Mouse (Mus musculus) G1E (cell line): ENCODE measurements around the gene Uggt2.

Experiments used
- CTCF ChIP-seq: IDR thresholded peaks from 2 replicates; pipeline ENCODE4 v1.5.1; 2012; ENCODE audit warnings: low read depth, low read length, inconsistent platforms, mixed read lengths
- GATA1 ChIP-seq: IDR thresholded peaks from 2 replicates; pipeline ENCODE4 v1.6.1; 2012; ENCODE audit warnings: borderline replicate concordance, low read length, inconsistent platforms, mixed read lengths
- TAL1 ChIP-seq: conservative IDR thresholded peaks from 2 replicates; pipeline ENCODE4 v1.6.1; 2012; ENCODE audit warnings: low read depth, low read length, inconsistent platforms, mixed read lengths

DNA sequence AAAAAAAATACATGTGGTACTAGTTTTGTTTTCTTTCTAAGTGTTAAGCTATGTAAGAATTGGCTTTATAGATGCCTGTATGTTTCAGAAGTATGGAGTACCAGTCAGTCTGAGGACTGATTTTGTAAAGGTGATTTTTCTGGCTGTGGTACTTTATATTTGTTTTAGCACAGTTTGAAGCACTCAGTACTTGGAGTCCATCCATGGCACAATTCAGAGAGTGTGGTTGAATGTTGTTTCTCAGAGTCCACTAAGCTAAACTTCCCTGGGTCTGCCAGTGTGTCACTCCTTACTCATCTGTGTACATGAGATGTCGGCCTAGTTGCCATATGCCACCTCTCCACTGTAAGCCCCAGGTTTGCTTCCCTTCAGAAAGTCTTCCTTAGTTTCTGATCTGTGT lies 150.4 kb downstream of the Uggt2 start:
- TF ChIP-seq CTCF (no peak), TAL1 (no peak), GATA1 (no peak)
